Mouse (Mus musculus): ENCODE results near the gene Dnaja4. TPM values are rescaled to one million over a fixed set of nuclear protein-coding genes. Genes with fewer than 3 reads are reported as not detected.

Gene Dnaja4
- polyA plus RNA-seq (2015; fragmentation: Nextera tagmentation; extraction: Ambion mirVana): 3.9 and 4.5 TPM in 2 replicates

DNA sequence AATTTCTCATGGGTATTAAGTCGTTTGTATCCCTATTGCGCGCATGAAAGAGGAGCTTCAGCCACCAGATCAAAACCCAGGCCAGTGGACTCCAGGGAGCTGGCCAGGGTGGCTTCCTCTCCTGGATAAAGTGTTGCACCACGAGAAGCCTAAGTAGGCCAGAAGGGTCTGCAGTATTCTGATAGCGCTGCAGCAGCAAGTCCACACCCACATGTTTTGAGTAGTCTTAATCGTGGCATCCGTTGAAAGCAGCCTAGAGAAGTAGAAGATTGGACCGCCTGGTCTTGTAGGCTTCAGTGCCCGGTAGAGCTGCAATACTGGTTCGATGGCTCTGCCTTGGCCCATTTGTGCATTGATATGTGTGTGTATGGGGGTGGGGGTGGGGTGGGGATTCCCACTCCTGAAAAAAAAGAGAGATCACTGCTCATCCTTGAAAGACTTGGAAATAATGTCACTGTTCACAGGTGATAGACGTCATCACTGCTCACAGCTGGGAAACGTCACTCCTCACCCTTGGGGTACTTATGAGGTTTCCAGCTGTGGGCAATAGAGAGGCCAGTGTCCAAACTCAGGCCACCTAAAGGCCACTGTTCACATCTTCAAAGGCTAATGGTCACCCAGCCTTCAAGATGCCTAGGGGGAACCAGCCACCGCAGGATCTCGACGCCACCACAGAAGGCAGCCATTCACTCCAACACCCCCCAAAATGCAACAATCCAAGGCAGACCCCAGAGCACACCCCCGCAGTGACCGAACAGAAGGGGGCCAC, at the start of gene Dnaja4:
Dnaja4 (plus strand) TSS at position 556 of the 769 bp plus-strand sequence.
- ATAC-seq: peak; percentile 50
- no peak within 1 kb of the TSS; the same call in 1 of the 2 replicates for H3K27ac ChIP-seq (ENCODE audit: low read length)
- H3K4me1 ChIP-seq (ENCODE audit: control insufficient read depth, insufficient read depth, low read length): peaks cover 5% of the 10 kb centered on the region; the same call in 1 of the 2 replicates
- peak within 1 kb of the TSS; percentile 92 for H3K4me2 ChIP-seq (ENCODE audit: low read depth, low read length)
- peak within 1 kb of the TSS; percentile 77 for H3K4me3 ChIP-seq (ENCODE audit: low read length)
- H3K9ac ChIP-seq (ENCODE audit: low read depth, low read length): peak within 1 kb of the TSS; percentile 81
- 64% methylated on average over 17 of the region's 17 CpGs for WGBS
- no peaks in the 10 kb centered on the region for H3K36me3 ChIP-seq (ENCODE audit: control insufficient read depth, insufficient read depth, low read length)
- peaks cover 5% of the 10 kb centered on the region; the same call in 1 of the 2 replicates for H3K9me3 ChIP-seq (ENCODE audit: control insufficient read depth, low read length)
- peaks cover 9% of the 10 kb centered on the region; the same call in 1 of the 2 replicates for H3K27me3 ChIP-seq (replicated peaks; ENCODE audit: control insufficient read depth, insufficient read depth, low read length)

DNA sequence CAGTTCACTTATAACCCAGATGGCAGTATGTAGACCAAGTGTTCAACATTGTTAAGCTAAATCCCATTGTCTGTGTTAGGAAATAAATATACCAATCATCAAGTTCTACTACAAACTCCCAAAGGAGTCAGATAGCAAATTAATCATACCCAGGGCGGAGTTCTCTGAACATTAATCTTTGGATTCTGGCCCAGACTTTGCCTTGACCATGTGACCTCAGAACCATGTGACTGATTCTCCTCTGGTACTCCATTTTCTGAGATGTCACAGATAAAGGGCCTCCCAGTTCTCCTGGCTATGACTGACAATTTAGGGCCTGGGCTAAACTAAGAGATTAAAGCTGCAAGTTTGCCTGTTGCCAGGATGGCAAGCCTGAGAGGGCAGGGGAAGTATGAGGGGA, 49.3 kb upstream of the Dnaja4 start:
- no peak overlapping the region for H3K4me3 ChIP-seq (ENCODE audit: low read length)
- 84% methylated on average over 1 of the region's 1 CpGs for WGBS
- no peak overlapping the region for H3K27ac ChIP-seq (ENCODE audit: low read length)
- no peak for ATAC-seq
- no peak overlapping the region for H3K9ac ChIP-seq (ENCODE audit: low read depth, low read length)
- H3K4me2 ChIP-seq (ENCODE audit: low read depth, low read length): no peak overlapping the region
- no peaks in the 10 kb centered on the region for H3K9me3 ChIP-seq (ENCODE audit: control insufficient read depth, low read length)
- no peaks in the 10 kb centered on the region for H3K27me3 ChIP-seq (replicated peaks; ENCODE audit: control insufficient read depth, insufficient read depth, low read length)
- no peaks in the 10 kb centered on the region for H3K36me3 ChIP-seq (ENCODE audit: control insufficient read depth, insufficient read depth, low read length)
- H3K4me1 ChIP-seq (ENCODE audit: control insufficient read depth, insufficient read depth, low read length): no peaks in the 10 kb centered on the region

DNA sequence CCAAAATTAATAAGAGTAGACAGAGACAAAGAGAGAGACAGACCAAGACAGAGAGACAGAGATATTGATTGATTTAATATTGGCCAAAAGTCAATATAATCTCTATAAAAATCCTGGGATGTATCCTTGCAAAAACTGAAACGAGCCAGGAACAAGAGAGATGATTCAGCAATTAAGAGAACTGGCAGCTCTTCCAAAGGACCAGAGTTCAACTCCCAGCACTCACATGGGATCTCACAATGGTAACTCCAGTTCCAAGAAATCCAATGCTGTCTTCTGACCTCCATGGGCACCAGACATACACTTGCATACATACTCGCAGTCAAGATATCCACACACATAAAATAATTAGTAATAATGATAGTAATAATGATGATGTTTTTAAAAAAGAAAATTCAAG, 45.9 kb upstream of the Dnaja4 start:
- no peak for ATAC-seq
- no peaks in the 10 kb centered on the region for H3K27me3 ChIP-seq (replicated peaks; ENCODE audit: control insufficient read depth, insufficient read depth, low read length)
- no peaks in the 10 kb centered on the region for H3K36me3 ChIP-seq (ENCODE audit: control insufficient read depth, insufficient read depth, low read length)
- H3K27ac ChIP-seq (ENCODE audit: low read length): no peak overlapping the region
- no peaks in the 10 kb centered on the region for H3K4me1 ChIP-seq (ENCODE audit: control insufficient read depth, insufficient read depth, low read length)
- H3K4me2 ChIP-seq (ENCODE audit: low read depth, low read length): no peak overlapping the region
- 82% methylated on average over 2 of the region's 2 CpGs for WGBS
- H3K4me3 ChIP-seq (ENCODE audit: low read length): no peak overlapping the region
- H3K9ac ChIP-seq (ENCODE audit: low read depth, low read length): no peak overlapping the region
- no peaks in the 10 kb centered on the region for H3K9me3 ChIP-seq (ENCODE audit: control insufficient read depth, low read length)

GRCm38 (mm10) chr9:54655846-54656245, 42.8 kb upstream of the Dnaja4 start:
- Histone ChIP-seq H3K4me2 (ENCODE audit: low read depth, low read length) (no peak overlapping the region), H3K27ac (ENCODE audit: low read length) (no peak overlapping the region), H3K9me3 (ENCODE audit: control insufficient read depth, low read length) (no peaks in the 10 kb centered on the region), H3K4me1 (ENCODE audit: control insufficient read depth, insufficient read depth, low read length) (no peaks in the 10 kb centered on the region), H3K4me3 (ENCODE audit: low read length) (no peak overlapping the region), H3K27me3 (replicated peaks; ENCODE audit: control insufficient read depth, insufficient read depth, low read length) (no peaks in the 10 kb centered on the region), H3K9ac (ENCODE audit: low read depth, low read length) (no peak overlapping the region), H3K36me3 (ENCODE audit: control insufficient read depth, insufficient read depth, low read length) (no peaks in the 10 kb centered on the region)
- ATAC-seq: no peak
- WGBS: 75% methylated on average over 2 of the region's 2 CpGs

GRCm38 (mm10) chr9:54656402-54656801, 42.3 kb upstream of the Dnaja4 start:
- H3K27ac ChIP-seq (ENCODE audit: low read length): no peak overlapping the region
- no peaks in the 10 kb centered on the region for H3K9me3 ChIP-seq (ENCODE audit: control insufficient read depth, low read length)
- WGBS: 88% methylated on average over 6 of the region's 6 CpGs
- H3K27me3 ChIP-seq (replicated peaks; ENCODE audit: control insufficient read depth, insufficient read depth, low read length): no peaks in the 10 kb centered on the region
- ATAC-seq: no peak
- no peak overlapping the region for H3K4me2 ChIP-seq (ENCODE audit: low read depth, low read length)
- H3K4me3 ChIP-seq (ENCODE audit: low read length): no peak overlapping the region
- H3K9ac ChIP-seq (ENCODE audit: low read depth, low read length): no peak overlapping the region
- H3K4me1 ChIP-seq (ENCODE audit: control insufficient read depth, insufficient read depth, low read length): no peaks in the 10 kb centered on the region
- no peaks in the 10 kb centered on the region for H3K36me3 ChIP-seq (ENCODE audit: control insufficient read depth, insufficient read depth, low read length)

DNA sequence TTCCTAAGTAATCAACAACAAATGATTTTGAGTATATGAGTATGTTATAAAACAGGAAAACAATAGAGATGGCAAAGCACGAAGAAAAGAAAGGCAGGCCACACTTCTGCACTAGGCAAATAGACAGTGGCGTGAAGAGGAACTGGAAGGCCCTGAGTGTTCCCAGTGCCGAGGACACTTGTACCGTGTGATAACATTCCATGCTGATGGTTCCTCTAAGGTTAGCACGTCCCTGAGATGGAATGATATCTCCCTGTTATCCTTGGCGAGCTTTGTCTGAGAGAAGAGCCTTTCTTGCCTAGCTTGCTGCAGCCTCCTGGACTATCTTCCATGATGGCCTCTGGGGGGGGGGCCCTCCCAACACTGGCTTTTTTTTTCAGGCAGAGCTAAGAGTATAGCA, 39.9 kb upstream of the Dnaja4 start:
- H3K36me3 ChIP-seq (ENCODE audit: control insufficient read depth, insufficient read depth, low read length): no peaks in the 10 kb centered on the region
- no peak overlapping the region for H3K4me3 ChIP-seq (ENCODE audit: low read length)
- 77% methylated on average over 6 of the region's 6 CpGs for WGBS
- H3K9ac ChIP-seq (ENCODE audit: low read depth, low read length): no peak overlapping the region
- H3K27me3 ChIP-seq (replicated peaks; ENCODE audit: control insufficient read depth, insufficient read depth, low read length): no peaks in the 10 kb centered on the region
- ATAC-seq: no peak
- no peaks in the 10 kb centered on the region for H3K4me1 ChIP-seq (ENCODE audit: control insufficient read depth, insufficient read depth, low read length)
- H3K27ac ChIP-seq (ENCODE audit: low read length): no peak overlapping the region
- H3K9me3 ChIP-seq (ENCODE audit: control insufficient read depth, low read length): no peaks in the 10 kb centered on the region
- no peak overlapping the region for H3K4me2 ChIP-seq (ENCODE audit: low read depth, low read length)

- no peak for ATAC-seq
- Histone ChIP-seq H3K27me3 (replicated peaks; ENCODE audit: control insufficient read depth, insufficient read depth, low read length) (no peaks in the 10 kb centered on the region), H3K4me1 (ENCODE audit: control insufficient read depth, insufficient read depth, low read length) (no peaks in the 10 kb centered on the region), H3K27ac (ENCODE audit: low read length) (no peak within 1 kb of the TSS), H3K36me3 (ENCODE audit: control insufficient read depth, insufficient read depth, low read length) (no peaks in the 10 kb centered on the region), H3K9ac (ENCODE audit: low read depth, low read length) (no peak within 1 kb of the TSS), H3K4me2 (ENCODE audit: low read depth, low read length) (no peak within 1 kb of the TSS), H3K4me3 (ENCODE audit: low read length) (no peak within 1 kb of the TSS), H3K9me3 (ENCODE audit: control insufficient read depth, low read length) (0 out of 2 replicates have a peak, but pooled peaks cover 3% of the 10 kb centered on the region)
- WGBS: 32% methylated on average over 10 of the region's 10 CpGs
These were observed 36.9 kb upstream of the Dnaja4 start, which contains the start of gene Acsbg1 for GRCm38 (mm10) chr9:54661605-54662377. Gene Acsbg1 (minus strand): TSS chr9:54661870.

DNA sequence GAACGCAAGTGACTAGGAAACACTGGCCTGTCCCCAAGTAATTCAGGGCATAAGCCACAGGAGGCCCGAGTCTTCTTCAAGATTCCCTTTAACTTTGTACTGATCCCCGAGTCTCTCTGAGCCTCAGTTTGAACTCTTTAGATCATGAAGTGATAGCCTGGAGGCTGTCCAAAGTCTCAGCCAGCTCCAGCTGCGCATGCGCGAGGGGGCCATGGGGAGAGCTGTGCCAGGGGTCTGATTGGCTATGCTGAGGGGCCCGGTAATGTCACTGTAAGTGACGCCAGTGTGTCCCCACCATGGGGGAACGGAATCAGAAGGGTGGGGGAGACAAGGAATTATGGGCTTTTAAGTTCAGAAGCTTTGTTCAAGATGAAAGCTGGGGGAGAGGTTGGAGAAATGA, 34.3 kb upstream of the Dnaja4 start:
- no peaks in the 10 kb centered on the region for H3K27me3 ChIP-seq (replicated peaks; ENCODE audit: control insufficient read depth, insufficient read depth, low read length)
- no peak for ATAC-seq

DNA sequence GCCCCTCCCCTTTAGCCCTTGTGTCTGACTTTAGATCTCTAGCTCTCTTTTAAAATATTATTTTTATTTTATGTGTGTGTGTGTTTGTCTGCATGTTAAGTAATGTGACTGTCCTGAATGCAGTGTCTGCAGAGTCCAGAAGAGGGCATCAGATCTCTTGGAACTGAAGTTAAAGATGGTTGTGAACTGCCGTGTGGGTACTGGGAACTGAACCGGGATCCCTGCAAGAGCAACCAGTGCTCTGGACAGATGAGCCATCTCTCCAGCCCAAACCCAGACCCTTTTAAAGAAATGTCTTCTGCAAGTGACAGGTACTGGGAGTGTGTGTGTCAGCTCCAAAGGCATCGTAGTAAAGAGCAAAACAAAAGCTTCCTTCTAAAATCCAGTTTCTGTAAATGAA, 32.6 kb upstream of the Dnaja4 start:
- no peak overlapping the region for H3K4me2 ChIP-seq (ENCODE audit: low read depth, low read length)
- H3K36me3 ChIP-seq (ENCODE audit: control insufficient read depth, insufficient read depth, low read length): no peaks in the 10 kb centered on the region
- 94% methylated on average over 3 of the region's 3 CpGs for WGBS
- H3K27me3 ChIP-seq (replicated peaks; ENCODE audit: control insufficient read depth, insufficient read depth, low read length): no peaks in the 10 kb centered on the region
- H3K4me3 ChIP-seq (ENCODE audit: low read length): no peak overlapping the region
- 0 out of 2 replicates have a peak, but pooled peaks cover 3% of the 10 kb centered on the region for H3K9me3 ChIP-seq (ENCODE audit: control insufficient read depth, low read length)
- ATAC-seq: no peak
- H3K27ac ChIP-seq (ENCODE audit: low read length): no peak overlapping the region
- no peaks in the 10 kb centered on the region for H3K4me1 ChIP-seq (ENCODE audit: control insufficient read depth, insufficient read depth, low read length)
- H3K9ac ChIP-seq (ENCODE audit: low read depth, low read length): no peak overlapping the region

More for the DNA sequence above, 34.3 kb upstream of the Dnaja4 start:
- no peak overlapping the region for H3K27ac ChIP-seq (ENCODE audit: low read length)
- WGBS: 77% methylated on average over 9 of the region's 9 CpGs
- no peak overlapping the region for H3K4me3 ChIP-seq (ENCODE audit: low read length)
- no peaks in the 10 kb centered on the region for H3K36me3 ChIP-seq (ENCODE audit: control insufficient read depth, insufficient read depth, low read length)
- H3K9ac ChIP-seq (ENCODE audit: low read depth, low read length): no peak overlapping the region
- H3K4me2 ChIP-seq (ENCODE audit: low read depth, low read length): no peak overlapping the region
- H3K4me1 ChIP-seq (ENCODE audit: control insufficient read depth, insufficient read depth, low read length): no peaks in the 10 kb centered on the region
- H3K9me3 ChIP-seq (ENCODE audit: control insufficient read depth, low read length): 0 out of 2 replicates have a peak, but pooled peaks cover 3% of the 10 kb centered on the region

Measured in intestine, embryonic 16.5 days (tissue).